Mouse (Mus musculus) ES-E14 (cell line): ENCODE measurements around the gene Rpa1. TPM values are rescaled to one million over a fixed set of nuclear protein-coding genes. Genes with fewer than 3 reads are reported as not detected.

Source experiments
- DNase-seq: peaks from one replicate; pipeline ENCODE4 v3.0.0-alpha.2; 2013; ENCODE audit warnings: low read depth, low spot score
- H3K27ac ChIP-seq: 2 replicates; pipeline ENCODE4 v1.5.1; 2012; ENCODE audit warnings: low read depth, mild to moderate bottlenecking, low read length, moderate library complexity, mixed read lengths; ENCODE audit not compliant: poor library complexity, insufficient read depth, severe bottlenecking
- H3K36me3 ChIP-seq: 2 replicates; pipeline ENCODE4 v1.6.1; 2012; ENCODE audit warnings: mild to moderate bottlenecking, low read length, moderate library complexity, mixed read lengths; ENCODE audit not compliant: control insufficient read depth, poor library complexity, insufficient read depth, severe bottlenecking
- H3K4me1 ChIP-seq, 2 experiments: fragments of 150-350 bp in 1 of 2; sonication (generic) in 1 of 2; 2 replicates each; pipeline ENCODE4 v1.6.1; 2012; ENCODE audit warnings: low read length in 2 of 2, mild to moderate bottlenecking in 1 of 2, mixed read lengths in 1 of 2; ENCODE audit not compliant: control insufficient read depth in 2 of 2, insufficient read depth in 2 of 2, poor library complexity in 1 of 2
- H3K4me3 ChIP-seq, 2 experiments: fragments of 150-350 bp in 1 of 2; sonication (generic) in 1 of 2; 2 replicates each; pipeline ENCODE4 v1.5.1; 2012; ENCODE audit warnings: low read length in 2 of 2, low read depth in 1 of 2, mild to moderate bottlenecking in 1 of 2, mixed read lengths in 1 of 2; ENCODE audit not compliant: insufficient read depth in 1 of 2, poor library complexity in 1 of 2, severe bottlenecking in 1 of 2
- H3K9ac ChIP-seq: 2 replicates; pipeline ENCODE4 v1.6.1; 2012; ENCODE audit warnings: low read depth, mild to moderate bottlenecking, low read length, mixed read lengths; ENCODE audit not compliant: poor library complexity, insufficient read depth, severe bottlenecking
- H3K9me3 ChIP-seq: fragments of 150-350 bp; sonication (generic); 2 replicates; pipeline ENCODE4 v1.6.1; 2012; ENCODE audit warnings: low read depth, mild to moderate bottlenecking, low read length; ENCODE audit not compliant: control insufficient read depth, insufficient read depth
- CHD2 ChIP-seq: IDR thresholded peaks from 2 replicates; pipeline ENCODE4 v1.6.1; 2014; ENCODE audit warnings: mild to moderate bottlenecking, low read depth, low read length, inconsistent platforms
- HCFC1 ChIP-seq: IDR thresholded peaks from 2 replicates; pipeline ENCODE4 v1.6.1; 2012; ENCODE audit warnings: low read length, inconsistent platforms, borderline replicate concordance; ENCODE audit not compliant: insufficient read depth
- MAFK ChIP-seq: IDR thresholded peaks from 2 replicates; pipeline ENCODE4 v1.6.1; 2014; ENCODE audit warnings: mild to moderate bottlenecking, low read depth, low read length, inconsistent platforms; ENCODE audit not compliant: insufficient read depth
- ZC3H11A ChIP-seq: IDR thresholded peaks from 2 replicates; pipeline ENCODE4 v1.6.1; 2012; ENCODE audit warnings: low read depth, mild to moderate bottlenecking, inconsistent platforms, low read length, borderline replicate concordance
- ZNF384 ChIP-seq: IDR thresholded peaks from 2 replicates; pipeline ENCODE4 v1.6.1; 2012; ENCODE audit warnings: low read depth, low read length, inconsistent platforms
- in situ Hi-C, 2 experiments: fragments of 600-800 bp; cut with MboI; formaldehyde crosslinking; loops; one replicate each; pipeline ENCODE4 v1.15.1; 2025; ENCODE audit warnings: low sequenced_read_pairs in 2 of 2, inconsistent platforms in 1 of 2; ENCODE audit not compliant: unreplicated experiment in 2 of 2
- total RNA-seq: library from RNA; depleted of rRNA; stranded (reverse); fragments of 300-350 nt; gene quantifications from 2 replicates; pipeline ENCODE4 v1.2.3, GENCODE M21; 2012

Rpa1 gene
- total RNA-seq, 1 experiment = 317 TPM

GRCm38 (mm10) chr11:75270985-75271434 is 77.1 kb downstream of the Rpa1 start:
- Histone ChIP-seq H3K9me3 (no peaks in the 10 kb centered on the region), H3K4me3 (no peak overlapping the region), H3K9ac (no peak overlapping the region), H3K36me3 (no peaks in the 10 kb centered on the region), H3K27ac (no peak overlapping the region), H3K4me1 (peaks cover 2 to 3% of the 10 kb centered on the region in 2 experiments; a peak in 2 of 4 replicates)
- no peak for TF ChIP-seq MAFK
- TF ChIP-seq ZC3H11A = no peak
- no peak for TF ChIP-seq ZNF384
- no peak for TF ChIP-seq HCFC1
- TF ChIP-seq CHD2 = no peak
- no peak for DNase-seq
- in situ Hi-C loops = no loop called here

DNA sequence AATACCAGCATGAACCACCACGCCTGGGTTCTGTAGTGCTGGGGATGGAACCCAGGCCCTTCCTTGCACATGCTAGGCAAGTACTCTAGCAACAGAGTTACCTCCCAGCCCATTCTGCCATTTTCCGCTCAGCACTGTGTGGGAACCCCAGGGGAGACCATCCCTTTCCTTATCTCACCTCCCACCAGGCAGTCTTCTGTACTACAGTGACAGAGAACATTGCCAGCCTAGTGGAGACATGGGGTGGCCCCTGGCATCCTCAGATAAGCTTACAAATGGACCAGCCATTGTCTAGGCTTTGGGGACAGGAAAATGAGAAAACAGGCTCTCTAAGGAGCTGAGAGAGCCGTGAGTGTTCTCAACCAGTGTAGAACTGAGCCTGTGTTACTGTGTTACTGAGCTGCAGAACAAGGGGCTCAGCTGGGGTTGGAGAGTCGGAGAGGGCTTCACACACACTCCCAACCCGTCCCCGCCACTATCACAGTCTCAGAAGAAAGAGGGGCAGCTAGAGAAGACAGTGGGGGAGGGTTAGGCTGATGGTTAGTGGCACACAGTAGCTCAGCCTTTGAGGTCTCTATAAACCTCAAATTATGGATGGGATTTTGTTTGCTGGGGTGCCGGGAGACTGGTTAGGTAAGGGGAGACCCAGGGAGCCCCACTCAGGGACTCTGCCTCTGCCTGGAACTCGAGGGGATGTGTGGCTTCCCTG is 77.7 kb downstream of the Rpa1 start:
- Histone ChIP-seq H3K4me3 (no peak overlapping the region), H3K27ac (no peak overlapping the region), H3K9ac (no peak overlapping the region), H3K36me3 (no peaks in the 10 kb centered on the region), H3K4me1 (peaks cover 2 to 6% of the 10 kb centered on the region in 2 experiments; a peak in 2 of 4 replicates), H3K9me3 (no peaks in the 10 kb centered on the region)
- no peak for TF ChIP-seq MAFK
- no peak for TF ChIP-seq HCFC1
- no peak for TF ChIP-seq ZNF384
- no peak for TF ChIP-seq CHD2
- TF ChIP-seq ZC3H11A = no peak
- DNase-seq = no peak
- in situ Hi-C loops = no loop called here

GRCm38 (mm10) chr11:75269213-75269612 is 78.9 kb downstream of the Rpa1 start:
- Histone ChIP-seq H3K4me1 (peaks cover 0 to 6% of the 10 kb centered on the region in 2 experiments; a peak in 1 of 4 replicates), H3K36me3 (no peaks in the 10 kb centered on the region), H3K9ac (no peak overlapping the region), H3K27ac (no peak overlapping the region), H3K9me3 (no peaks in the 10 kb centered on the region), H3K4me3 (no peak overlapping the region)
- no peak for DNase-seq
- no peak for TF ChIP-seq ZNF384
- no peak for TF ChIP-seq CHD2
- no peak for TF ChIP-seq MAFK
- in situ Hi-C loops = no loop called here

DNA sequence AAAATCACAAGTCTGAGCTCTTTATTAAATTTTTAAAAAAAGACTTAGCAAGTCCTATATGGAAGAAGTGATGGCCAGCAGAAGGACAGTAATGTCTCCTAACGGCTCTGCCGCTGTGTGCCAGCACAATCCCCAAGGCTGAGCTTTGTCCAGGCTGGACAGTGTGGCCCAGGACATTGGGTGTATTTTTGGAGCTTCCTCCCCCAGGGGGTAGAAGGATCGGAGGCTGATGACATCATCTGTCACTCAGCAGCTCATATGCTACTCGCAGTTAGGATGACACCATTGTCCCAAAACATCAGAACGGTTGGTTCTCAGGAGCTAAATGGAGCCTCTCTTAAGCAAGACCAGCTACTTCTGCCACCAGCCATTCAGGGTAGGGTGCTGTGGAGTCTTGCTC is 79.6 kb downstream of the Rpa1 start:
- no peak for TF ChIP-seq MAFK
- H3K9me3 ChIP-seq = no peaks in the 10 kb centered on the region

DNA sequence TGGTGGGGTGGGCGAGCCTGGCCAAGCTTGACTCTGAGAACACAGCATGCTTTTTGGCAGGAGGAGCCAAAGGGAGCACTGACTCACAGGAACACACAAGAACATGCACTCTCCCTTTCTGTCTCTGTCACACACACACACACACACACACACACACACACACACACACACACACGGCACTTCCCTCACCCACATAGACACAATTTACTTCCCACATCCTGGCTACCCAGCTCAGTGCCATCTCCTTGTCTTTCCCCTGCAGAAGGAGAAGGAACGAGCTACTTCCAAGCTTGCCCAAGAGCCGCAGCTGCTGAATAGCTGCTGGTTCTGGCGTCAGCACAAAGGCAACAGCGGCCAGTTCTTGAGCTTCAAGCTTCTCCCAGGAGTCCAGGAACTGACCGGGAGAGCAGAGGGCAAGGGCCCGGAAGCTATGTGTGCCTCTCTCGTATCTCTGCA is 80.3 kb downstream of the Rpa1 start:
- Histone ChIP-seq H3K4me1 (peaks cover 0 to 6% of the 10 kb centered on the region in 2 experiments; a peak in 1 of 4 replicates), H3K4me3 (no peak overlapping the region), H3K9ac (no peak overlapping the region), H3K9me3 (no peaks in the 10 kb centered on the region), H3K27ac (no peak overlapping the region), H3K36me3 (no peaks in the 10 kb centered on the region)
- DNase-seq = no peak
- TF ChIP-seq ZNF384 (no peak), HCFC1 (no peak), ZC3H11A (no peak), MAFK (no peak), CHD2 (no peak)
- in situ Hi-C loops = no loop called here

More for the DNA sequence above, 79.6 kb downstream of the Rpa1 start:
- Histone ChIP-seq H3K4me3 (no peak overlapping the region), H3K36me3 (no peaks in the 10 kb centered on the region), H3K9ac (no peak overlapping the region), H3K27ac (no peak overlapping the region), H3K4me1 (peaks cover 0 to 6% of the 10 kb centered on the region in 2 experiments; a peak in 1 of 4 replicates)
- DNase-seq = no peak
- in situ Hi-C loops = no loop called here
